Mouse (Mus musculus) erythroblast, adult 5-6 weeks (primary cell): ENCODE data around the gene Fgd3. TPM values are rescaled to one million over a fixed set of nuclear protein-coding genes. Genes with fewer than 3 reads are reported as not detected.

Source experiments
- ATAC-seq: replicated peaks from 2 replicates; pipeline ENCODE4 v1.8.0; 2016; ENCODE audit warnings: moderate number of reproducible peaks, mild to moderate bottlenecking, moderate TSS enrichment, inconsistent platforms; ENCODE audit not compliant: poor library complexity, low FRiP score, severe bottlenecking
- total RNA-seq, 2 experiments: library from RNA; stranded (forward) in 1 of 2; stranded (reverse) in 1 of 2; fragments of 150-400 nt in 1 of 2; fragments of 200-764, 138-1000 nt in 1 of 2; gene quantifications; 2 replicates each; pipeline versions ENCODE4 v1.2.3 to v1.2.4; 2015 to 2017; ENCODE audit warnings: low replicate concordance in 2 of 2

Fgd3 gene
- total RNA-seq (2015; ENCODE audit: low replicate concordance) (3.1 and 3.3 TPM in 2 replicates), total RNA-seq (2017; ENCODE audit: low replicate concordance) (5.9 and 6.7 TPM in 2 replicates)

DNA sequence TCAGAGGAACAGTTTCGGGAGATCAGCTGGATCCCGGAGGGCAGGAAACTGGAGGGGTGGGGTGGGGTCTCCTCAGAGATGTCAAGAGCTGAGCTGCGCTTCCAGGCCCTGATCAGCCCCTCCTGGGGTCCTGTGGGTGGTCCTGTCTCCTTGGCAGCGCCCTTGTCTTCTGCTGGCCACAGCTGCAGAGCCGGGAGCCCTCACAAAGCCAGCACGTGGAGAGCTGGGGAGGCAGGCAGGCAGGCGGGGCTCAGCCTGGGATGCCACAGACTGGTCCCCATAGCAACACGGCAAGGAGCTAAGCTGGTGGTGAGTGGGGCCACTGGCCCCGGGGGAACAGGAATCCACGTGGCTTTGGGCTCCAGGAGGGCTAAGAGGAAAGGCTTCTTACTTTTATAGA is at the start of gene Fgd3:
Fgd3 (minus strand) TSS at position 272 of the 400 bp plus-strand sequence.
- ATAC-seq, result 0 out of 2 replicates have a peak, but pooled peaks have one; percentile 38

DNA sequence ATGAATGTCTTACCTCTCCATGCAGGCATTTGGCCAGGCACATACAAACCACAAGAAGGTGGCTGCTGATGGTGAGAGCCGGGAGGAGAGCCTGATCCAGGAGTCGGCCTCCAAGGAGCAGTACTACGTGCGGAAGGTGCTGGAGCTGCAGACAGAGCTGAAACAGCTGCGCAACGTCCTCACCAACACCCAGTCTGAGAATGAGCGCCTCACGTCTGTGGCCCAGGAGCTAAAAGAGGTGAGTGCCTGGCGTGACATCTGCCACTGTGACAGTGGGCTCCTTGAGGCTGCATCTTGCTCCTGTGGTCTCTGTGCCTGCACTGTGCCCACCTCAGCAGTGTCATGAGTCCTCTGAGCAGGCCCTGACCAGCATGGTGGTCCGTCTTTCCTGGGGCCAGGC is 49.3 kb upstream of the Fgd3 start:
- no peak for ATAC-seq

DNA sequence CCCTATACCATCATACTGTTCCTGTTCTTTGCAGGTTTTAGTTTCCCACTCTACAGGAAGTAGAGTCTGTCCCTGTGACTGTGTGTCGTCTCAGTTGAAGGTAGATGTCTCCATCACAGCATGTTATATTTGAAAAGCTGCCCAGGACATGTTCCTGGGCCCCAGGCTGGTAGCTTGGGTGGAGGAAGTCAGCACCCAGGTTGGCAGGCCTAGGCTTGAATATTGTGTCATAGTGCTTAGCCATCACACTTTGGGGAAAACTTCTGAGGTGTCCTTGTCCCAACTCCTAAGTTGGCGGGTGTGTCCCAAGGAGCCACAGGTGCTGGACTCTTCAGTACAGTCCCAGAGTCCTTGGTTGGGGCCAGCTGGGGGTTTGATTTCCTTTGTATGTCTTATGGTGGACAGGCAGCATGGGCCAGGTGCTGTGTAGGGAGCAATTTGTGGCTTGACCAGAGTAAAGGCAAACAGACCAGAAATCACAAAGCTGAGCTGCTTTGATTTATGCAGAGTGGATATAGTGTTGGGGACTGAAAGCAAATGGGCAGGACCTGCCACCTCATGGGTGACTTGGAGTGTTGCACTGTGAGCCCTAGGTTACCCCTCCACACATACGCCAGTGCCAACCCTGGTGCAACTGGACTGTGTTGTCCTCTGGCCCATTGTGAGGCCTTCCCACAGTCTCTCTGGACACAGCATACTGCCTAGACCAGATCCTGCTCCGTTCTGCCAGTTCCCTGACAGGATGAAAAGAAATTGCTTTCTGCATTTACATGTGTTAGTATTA is 47.7 kb upstream of the Fgd3 start:
- ATAC-seq, result no peak

DNA sequence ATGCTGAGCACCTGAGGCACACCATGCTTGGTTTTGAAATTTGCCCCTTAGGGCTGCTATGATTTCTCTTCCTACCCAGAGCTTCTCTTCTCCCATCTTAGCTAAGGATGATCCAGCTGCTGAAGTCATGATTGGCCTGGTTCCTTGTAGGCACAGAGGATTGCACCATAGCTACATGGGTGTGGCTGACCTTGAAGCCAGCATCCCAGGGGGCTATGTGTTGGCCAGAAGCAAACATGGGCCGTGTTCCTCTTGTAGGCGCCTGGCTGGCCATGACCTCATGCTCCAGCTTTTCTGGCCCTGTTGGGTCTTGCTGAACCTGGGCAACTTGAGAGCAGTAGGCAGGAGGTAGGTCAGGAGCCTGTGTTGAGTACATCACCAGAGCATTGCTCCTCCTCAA is 44.6 kb upstream of the Fgd3 start:
- ATAC-seq, result no peak

DNA sequence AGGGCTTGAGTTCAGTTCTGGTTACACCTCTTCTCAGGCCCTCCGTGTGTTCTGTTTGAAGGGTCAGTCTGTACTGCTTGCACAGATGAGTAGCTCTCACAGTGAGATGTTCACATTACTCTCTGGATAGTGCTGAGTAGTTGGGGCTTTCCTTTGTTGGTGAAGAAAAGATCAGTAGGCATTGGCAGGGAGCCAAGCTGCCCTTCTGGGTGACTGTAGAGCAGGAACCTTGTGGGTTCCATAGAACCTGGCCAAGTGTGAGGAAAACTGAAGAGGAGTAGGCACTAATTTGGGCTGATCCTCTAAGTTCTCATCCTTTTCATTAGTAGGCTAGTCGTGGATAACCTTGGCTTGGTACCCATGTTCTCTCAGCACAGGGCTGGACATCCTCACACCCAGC is 42.7 kb upstream of the Fgd3 start:
- ATAC-seq, result no peak

DNA sequence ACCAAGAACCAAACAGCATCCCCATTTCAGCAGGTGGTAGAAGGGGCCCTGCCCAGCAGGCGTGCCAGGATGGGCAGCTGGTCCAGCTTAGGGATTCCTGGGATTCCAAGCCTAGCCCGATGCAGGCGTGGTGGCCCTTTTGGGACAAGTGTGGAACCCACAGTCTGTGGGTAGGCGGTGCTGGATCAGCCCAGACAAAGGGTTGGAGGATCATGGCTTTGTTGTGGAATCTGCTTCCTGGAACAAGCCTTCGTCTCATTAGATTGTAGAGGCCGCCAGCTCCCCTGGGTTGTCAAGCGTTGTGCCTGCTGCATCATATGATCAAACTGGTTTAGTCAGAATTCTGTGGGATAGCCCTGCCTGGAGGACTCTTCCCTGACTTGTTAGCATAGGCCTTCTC is 42.3 kb upstream of the Fgd3 start:
- no peak for ATAC-seq

DNA sequence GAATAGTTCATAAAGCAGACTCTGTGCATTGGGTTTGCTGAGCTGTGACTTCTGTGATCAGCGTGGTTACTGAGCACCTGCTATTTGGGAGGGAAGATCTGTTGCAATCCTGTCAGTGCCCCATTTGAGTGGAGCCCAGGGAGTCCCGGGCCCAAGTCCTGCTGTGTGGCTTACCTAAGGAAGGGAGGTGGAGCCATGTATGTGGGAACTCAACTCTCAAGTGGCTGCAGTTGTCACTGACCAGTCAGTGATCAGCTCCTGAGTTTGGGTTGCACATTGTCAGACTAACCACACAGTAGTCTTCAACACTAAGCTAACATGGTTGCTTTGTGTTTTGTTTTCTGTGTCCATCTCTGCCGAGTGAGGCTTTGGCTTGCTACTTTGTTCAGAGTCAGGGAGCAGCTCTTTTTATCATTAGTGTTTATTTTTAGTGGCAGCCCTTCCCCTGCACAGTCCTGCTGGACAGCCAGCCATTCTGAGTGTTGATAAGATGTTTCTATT is 40.8 kb upstream of the Fgd3 start:
- no peak for ATAC-seq

DNA sequence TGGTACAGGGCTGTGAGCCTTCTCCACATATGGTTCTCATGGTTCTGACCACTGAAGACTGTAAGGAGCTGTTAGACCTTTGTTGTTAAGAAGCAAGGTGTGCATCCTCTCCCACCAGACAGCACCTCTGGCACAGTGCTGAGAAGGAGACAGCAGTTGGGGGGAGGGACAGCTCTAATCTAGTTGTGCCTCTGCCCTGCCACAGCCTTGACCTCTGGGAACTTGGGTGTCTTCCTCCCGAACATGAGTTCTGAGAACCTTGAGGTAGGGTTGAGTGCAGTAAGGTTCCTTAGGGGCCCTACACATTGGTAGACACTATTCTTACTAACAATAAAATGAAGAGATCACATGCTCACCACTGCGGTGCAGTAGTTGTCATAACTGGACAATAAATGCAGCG is 38.1 kb upstream of the Fgd3 start:
- no peak for ATAC-seq

DNA sequence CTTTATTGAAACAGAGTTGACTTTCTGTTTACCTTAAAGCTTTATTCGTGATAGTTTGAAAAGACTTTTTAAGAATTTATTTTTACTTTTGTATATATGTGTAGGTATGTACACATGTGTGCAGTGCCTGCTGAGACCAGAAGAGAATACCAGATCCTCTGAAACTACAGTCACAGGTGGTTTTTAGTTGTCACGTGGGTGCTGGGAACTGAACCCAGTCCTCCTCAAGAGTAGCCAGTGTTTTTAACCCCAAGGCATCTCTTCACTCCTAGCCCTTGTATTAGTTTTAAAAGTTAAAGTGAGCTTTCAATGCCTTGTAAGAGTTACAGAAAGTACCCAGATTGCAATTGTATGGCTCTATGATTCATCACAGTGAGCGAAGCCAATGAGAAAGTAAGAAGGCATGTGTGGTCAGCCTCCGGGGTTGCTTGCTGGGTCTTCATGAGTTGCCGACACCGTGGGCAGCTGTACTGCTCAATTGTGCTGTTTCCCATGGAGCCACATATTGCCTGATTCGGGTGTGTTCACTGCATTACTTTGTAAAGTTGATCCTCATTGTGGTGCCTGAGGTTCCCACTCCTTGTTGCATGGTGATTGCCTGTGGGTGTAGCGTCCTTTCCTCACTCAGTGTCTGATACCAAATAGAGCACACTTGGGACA is 37.4 kb upstream of the Fgd3 start:
- no peak for ATAC-seq

DNA sequence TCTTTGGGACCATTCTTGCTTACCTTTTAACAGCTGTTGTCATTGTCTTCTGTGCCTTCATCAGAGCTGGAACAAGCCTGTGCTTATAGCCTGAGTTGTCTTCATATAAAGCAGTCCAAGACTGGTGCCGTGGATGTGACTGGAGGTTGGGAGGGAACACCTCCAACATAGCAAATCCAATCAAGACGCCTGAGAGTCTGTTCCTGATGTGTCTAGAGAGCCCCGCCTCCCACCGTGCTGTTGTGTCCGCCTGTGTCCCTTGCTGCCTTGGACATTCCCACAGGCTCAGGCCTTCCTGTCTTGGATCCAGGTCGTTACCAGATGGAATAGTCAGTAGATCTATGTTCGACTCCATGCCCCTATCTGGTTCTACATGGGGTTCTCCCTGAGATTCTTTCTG is 36.0 kb upstream of the Fgd3 start:
- no peak for ATAC-seq

DNA sequence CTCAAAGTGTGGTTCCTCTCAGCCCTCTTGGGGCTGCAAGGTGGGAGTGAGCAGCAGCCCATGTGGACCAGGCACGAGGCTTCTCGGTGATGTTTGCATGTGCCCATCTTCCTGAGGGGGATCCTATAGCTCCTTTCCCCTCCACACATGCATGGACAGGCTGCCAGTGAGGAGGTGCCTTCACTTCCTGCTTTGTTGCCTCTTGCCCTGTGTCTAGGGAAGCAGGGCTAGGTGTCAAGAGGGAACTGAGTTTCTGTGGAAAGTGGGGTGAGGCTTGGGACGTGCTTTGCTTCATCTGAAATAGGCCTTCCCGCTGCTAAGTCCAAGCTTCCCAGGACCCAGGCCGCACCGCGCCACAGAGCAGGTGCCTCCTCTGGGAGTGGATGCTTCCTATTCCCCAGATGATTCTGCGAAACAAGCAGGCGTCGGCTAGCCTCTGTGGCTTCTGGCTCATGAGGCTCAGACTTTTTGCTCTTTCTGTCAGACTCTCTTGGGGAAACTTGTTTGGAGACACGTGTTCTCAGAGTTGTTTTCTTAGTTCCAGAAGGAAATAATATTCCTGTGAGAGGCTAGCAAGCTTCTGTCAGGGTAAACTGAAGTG is 35.5 kb upstream of the Fgd3 start:
- ATAC-seq, result no peak

DNA sequence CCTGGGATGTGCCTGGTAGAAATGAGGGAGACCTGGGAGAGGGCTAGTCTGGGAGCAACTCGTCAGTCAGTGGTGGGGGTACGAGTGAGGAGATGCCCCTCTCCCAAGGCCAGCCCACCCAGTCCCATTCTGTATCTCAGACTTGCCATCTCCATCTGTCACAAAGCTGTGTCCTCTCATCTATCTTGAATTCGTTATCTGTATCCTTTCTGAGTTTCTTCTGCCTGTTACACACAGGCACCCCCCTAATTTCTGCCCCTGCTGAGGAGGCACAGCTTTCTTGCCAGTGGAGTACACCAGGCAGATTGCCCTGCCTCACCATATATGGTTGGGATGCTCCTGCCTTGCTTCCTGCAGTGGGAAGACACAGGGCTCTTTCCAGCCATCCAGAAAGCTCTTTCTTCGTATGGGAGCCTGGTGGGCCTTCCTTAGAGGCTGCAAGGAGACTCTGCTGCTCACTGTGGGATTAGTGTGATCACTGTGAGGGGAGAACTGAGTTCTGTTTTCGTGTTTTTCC is 33.9 kb upstream of the Fgd3 start:
- no peak for ATAC-seq

DNA sequence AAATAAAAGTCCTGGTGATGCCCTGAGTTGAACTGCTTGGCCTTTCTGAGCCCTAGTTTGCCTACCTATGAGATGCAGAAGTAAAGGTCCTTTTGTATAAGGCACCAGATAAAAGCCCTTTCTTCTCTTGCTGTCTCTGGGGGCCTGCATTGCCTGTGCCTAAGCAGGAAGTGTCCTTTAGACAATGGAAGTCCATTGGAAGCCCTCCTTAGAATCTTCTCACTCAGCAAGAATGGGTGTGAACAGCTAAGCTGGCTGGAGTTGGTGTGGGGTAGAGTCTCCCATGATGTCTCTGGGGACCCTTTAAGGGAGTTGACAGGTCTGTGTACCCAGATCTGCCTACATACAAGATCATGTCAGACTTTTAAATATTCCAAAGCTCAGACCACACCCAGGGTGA is 33.3 kb upstream of the Fgd3 start:
- ATAC-seq, result no peak

DNA sequence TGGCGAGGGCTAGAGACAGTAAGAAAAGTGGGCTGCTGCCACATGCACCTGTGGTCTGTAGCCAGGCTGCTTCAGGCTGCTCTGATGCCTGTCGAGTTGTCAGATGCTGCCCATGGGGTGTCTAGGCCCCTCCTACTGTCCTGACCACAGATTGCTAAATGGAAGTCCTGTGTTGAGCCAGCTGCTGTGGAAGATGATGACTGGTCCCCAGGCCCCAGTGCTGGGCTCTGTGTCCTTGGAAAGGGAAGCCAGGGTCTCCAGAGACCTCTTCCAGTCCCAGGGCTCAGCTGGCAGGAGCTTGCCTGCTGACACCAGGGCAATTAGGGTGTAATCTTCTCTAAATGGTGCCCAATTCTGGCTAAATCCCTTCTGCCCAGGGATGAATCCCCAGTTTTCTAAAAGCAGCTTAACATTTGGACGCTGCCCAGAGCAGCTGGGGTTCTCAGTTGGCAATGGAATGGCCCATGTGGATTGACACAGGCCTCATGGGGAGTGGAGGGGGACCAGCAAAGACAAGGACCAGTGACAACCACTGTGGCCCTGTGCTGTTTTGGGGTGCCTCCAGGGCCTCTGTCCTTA is 32.6 kb upstream of the Fgd3 start:
- ATAC-seq, result no peak

DNA sequence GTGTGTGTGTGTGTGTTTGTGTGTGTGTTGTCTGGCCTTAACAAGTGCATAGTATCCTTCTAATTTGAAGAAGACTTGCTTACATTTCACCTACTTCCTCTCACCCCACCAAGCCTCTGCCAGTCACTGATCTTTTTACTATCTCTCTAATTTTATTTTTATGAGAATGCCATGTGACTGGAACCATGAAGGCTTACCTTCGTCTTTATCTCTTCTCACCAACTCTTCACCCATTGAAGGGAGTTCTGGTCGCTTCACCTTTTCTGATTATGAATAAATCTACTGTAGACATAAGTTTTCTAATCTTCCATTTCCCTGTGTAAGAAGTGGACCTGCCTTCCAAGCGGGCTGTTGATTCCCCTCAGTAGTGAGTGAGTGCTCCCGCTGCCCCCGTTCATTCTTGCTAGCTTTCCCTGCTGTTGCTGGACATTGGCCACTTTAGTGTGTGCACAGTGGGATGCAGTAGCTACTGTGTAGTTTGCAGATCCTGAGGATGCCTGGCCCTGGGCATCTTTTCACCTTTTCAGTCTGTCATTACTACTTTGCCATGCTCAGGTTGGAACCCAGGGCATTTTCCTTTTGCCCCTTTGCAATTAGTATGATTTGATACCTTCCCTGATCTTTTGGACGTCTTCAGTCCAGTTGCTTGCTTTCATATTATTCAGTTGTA is 29.9 kb upstream of the Fgd3 start:
- no peak for ATAC-seq

DNA sequence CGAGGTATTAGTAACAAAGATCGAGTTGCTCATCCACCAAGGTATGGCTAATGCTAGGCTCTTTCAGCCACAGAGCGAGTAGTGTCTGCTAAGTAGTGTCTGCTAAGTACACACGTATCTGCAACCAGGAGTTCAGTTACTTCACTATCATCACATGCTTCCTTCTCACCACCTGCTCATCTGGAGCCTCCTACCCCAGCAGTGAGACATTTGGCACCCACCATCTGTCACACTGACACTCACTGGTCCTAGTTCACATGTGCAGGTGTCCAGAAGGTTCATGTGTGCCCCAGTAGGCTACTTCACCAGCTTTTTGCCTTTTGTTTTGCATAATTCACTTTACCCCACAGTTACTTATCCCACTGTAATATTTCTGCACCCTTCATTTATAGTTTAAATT is 29.2 kb upstream of the Fgd3 start:
- no peak for ATAC-seq

DNA sequence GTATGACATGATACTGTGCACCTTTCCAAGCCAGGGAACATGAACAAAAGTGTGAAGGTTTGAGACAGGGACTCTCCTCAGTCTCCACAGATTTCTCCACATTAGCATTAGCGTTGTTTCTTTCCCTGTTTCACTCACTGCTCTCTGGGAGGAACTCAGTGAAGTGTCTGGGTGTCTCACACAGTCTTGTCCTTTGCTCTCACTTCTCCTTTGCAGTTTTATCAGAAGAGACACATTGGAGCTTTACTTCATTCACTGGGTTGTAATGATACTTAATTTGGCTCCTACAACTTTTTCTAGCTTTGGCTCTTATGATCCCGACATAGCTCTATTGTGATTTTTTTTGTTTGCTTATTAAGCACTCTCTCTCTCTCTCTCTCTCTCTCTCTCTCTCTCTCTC is 28.4 kb upstream of the Fgd3 start:
- no peak for ATAC-seq

DNA sequence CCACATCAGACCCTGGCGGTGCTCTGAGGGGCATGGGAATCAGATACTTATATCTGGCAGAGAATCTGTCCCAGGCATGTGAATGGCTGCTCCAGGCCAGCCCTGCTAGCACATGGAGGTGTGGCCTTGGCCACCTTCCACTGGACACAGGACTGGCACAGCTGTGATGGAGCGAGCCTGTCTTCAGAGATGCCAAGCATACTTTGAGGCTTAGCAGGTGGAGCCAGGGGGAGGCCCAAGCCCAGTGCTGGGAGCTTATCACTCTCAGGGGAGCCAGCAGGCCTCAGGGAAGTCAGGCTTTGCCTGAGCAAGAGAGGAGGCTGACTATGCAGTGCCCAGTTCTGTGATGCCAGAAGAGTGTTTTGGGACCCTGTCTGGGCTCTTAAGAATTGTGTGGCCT is 25.4 kb upstream of the Fgd3 start:
- 0 out of 2 replicates have a peak, but pooled peaks have one; percentile 15 for ATAC-seq

DNA sequence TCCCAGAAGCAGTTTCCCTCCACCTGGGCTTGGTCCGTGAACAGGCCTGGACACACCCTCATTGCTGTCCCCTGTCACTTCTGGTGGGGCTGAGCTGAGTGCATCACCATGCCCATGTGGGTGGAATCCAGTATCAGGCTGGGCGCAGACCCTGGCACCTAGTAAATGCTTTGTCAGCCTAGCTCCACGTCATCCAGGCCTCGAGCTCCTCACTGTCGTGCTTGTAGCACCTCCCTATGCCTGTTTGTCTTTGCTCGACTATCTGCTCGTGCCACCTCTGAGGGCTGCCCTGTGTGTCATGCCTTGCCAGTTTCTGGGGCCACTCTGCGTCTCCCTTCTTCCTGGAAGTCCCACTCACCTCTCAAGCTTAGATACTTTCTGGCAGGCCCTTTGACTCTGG is 24.5 kb upstream of the Fgd3 start:
- ATAC-seq, result peak; percentile 44

DNA sequence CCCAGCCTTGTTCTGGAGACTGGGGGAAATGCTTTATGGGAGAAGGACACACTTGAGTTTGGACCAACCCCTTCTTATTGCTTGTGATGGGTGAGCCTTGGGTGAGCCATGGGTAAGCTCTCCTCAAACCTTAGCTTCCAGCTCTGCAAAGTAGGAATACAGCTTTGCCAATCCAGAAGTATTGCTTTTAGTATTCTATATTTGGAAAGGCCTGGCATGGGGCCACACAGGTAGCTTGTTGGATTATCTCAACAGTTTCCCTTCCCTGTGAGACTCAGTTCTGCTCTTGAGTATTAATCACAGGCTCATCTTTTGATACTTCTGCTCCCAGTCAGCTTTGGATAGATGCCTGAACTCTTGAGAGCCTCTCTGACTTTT is 22.6 kb upstream of the Fgd3 start:
- no peak for ATAC-seq
